Mouse (Mus musculus) liver, adult 2 months (tissue): ENCODE data around the gene Gramd1b. TPM values are rescaled to one million over a fixed set of nuclear protein-coding genes. Genes with fewer than 3 reads are reported as not detected.

Experiments used
- DNase-seq: peaks from one replicate; pipeline ENCODE4 v3.0.0-alpha.2; 2011; ENCODE audit warnings: low read depth, low spot score; ENCODE audit errors: extremely low read depth
- H3K27ac ChIP-seq: fragments of 200-500 bp; replicated peaks from 2 replicates; pipeline ENCODE4 v1.5.1; 2012; ENCODE audit warnings: low read depth, mild to moderate bottlenecking, control low read depth, inconsistent platforms, low read length; ENCODE audit not compliant: insufficient read depth
- H3K27me3 ChIP-seq: fragments of 200-500 bp; 2 replicates; pipeline ENCODE4 v1.6.1; 2012; ENCODE audit warnings: mild to moderate bottlenecking, moderate library complexity, low read length, inconsistent platforms; ENCODE audit not compliant: control insufficient read depth, insufficient read depth
- H3K36me3 ChIP-seq: fragments of 200-500 bp; 2 replicates; pipeline ENCODE4 v1.6.1; 2012; ENCODE audit warnings: low read length, inconsistent platforms; ENCODE audit not compliant: control insufficient read depth, insufficient read depth
- H3K4me1 ChIP-seq: fragments of 200-500 bp; 2 replicates; pipeline ENCODE4 v1.6.1; 2011; ENCODE audit warnings: low read length; ENCODE audit not compliant: control insufficient read depth, insufficient read depth
- H3K4me3 ChIP-seq: fragments of 200-500 bp; 2 replicates; pipeline ENCODE4 v1.5.1; 2011; ENCODE audit warnings: low read depth, mild to moderate bottlenecking, control low read depth, low read length, moderate library complexity; ENCODE audit not compliant: insufficient read depth
- H3K79me2 ChIP-seq: fragments of 200-500 bp; 2 replicates; pipeline ENCODE4 v1.6.1; 2012; ENCODE audit warnings: inconsistent platforms, mild to moderate bottlenecking, low read length, moderate library complexity; ENCODE audit not compliant: control insufficient read depth, insufficient read depth
- H3K9ac ChIP-seq: fragments of 200-500 bp; 2 replicates; pipeline ENCODE4 v1.6.1; 2012; ENCODE audit warnings: low read depth, mild to moderate bottlenecking, control low read depth, inconsistent platforms, low read length
- CTCF ChIP-seq: fragments of 200-500 bp; IDR thresholded peaks from 2 replicates; pipeline ENCODE4 v1.5.1; 2011; ENCODE audit warnings: low read depth, low read length, control low read depth
- POLR2A ChIP-seq: fragments of 200-500 bp; IDR thresholded peaks from 2 replicates; pipeline ENCODE4 v1.6.1; 2011; ENCODE audit warnings: low read length, control low read depth; ENCODE audit not compliant: insufficient read depth; ENCODE audit errors: extremely low read depth
- WGBS: fragments of 180-500 bp; shearing (Covaris S2); methylation state at CpG from one replicate; pipeline ENCODE4 v1.1.7; 2018; 5-methylcytosine and 5-hydroxymethylcytosine counted together
- polyA plus RNA-seq: library from polyadenylated mRNA; depleted of rRNA; stranded (reverse); fragments of >200 nt; gene quantifications from 2 replicates; pipeline ENCODE4 v1.2.3, GENCODE M21; 2012
- total RNA-seq: library from RNA; depleted of rRNA; stranded (reverse); fragments of >200 nt; gene quantifications from 2 replicates; pipeline ENCODE4 v1.2.3, GENCODE M21; 2014

Gene Gramd1b
- total and polyA plus RNA-seq, 2 experiments, result 1.2 to 2.0 TPM

DNA sequence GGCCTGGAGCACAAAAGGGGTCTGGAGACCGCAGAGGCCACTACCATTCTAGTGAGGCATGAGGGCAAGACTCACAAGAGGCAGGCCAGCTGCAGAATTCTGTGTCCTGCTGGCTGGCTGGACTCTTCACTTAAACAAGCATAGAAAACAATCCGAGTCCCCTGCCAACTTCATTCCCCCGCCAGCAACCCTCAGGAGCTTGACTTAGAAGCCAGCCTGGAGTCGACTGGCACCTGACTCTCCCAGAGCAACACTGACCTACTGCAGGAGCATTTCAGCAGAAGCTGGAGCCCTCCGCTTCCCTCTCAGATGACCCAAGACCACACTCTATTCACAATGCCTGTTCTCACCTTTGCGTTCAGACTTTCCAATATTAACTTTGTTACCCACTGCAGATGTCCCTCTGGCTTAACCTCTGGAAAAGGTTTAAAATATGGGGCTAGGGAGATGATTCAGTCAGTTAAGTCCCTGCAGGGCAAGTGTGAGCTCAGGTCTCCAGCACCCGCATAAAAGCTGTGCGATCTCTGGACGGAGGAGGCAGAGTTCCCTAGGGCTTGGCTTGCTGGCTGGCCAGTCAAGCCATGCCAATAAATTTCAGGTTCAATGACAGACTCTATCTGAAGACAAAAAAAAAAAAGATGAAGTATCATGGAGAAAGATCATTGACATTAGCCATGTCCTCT, 104.8 kb downstream of the Gramd1b start:
- no peak overlapping the region for H3K27ac ChIP-seq
- H3K36me3 ChIP-seq, result no peaks in the 10 kb centered on the region
- no peaks in the 10 kb centered on the region for H3K79me2 ChIP-seq
- 89% methylated on average over 9 of the region's 9 CpGs for WGBS
- H3K9ac ChIP-seq, result no peak overlapping the region
- H3K4me3 ChIP-seq, result no peak overlapping the region
- DNase-seq, result no peak
- H3K4me1 ChIP-seq, result no peaks in the 10 kb centered on the region
- TF ChIP-seq CTCF (no peak), POLR2A (no peak)
- no peaks in the 10 kb centered on the region; the same call in 1 of the 2 replicates for H3K27me3 ChIP-seq

GRCm38 (mm10) chr9:40424874-40425273, 106.3 kb downstream of the Gramd1b start:
- Histone ChIP-seq H3K9ac (no peak overlapping the region), H3K36me3 (no peaks in the 10 kb centered on the region), H3K4me1 (no peaks in the 10 kb centered on the region), H3K27ac (no peak overlapping the region), H3K79me2 (no peaks in the 10 kb centered on the region), H3K4me3 (no peak overlapping the region), H3K27me3 (no peaks in the 10 kb centered on the region; the same call in 1 of the 2 replicates)
- no peak for DNase-seq
- TF ChIP-seq CTCF, result no peak
- TF ChIP-seq POLR2A, result no peak

DNA sequence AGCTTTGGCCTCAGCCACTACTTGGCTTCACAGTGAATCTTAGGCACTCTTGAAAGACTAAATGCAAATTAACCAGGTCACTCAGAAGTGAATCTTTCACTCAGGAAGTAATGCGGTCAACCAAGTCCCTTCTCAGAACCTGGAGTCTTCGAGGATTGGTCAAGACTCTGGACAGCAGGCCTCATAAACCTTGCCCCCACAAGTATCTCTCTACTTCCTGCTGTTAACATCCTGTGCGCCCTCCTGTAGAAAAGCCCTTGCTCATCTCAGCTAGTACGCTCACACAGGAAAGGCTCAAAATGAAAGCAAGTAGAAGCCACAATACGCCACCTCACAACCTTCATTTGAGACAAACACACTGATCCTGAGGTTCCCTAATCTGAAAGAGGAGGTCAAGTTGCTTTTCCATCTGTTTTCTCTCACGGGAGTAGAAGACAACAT, 107.7 kb downstream of the Gramd1b start:
- Histone ChIP-seq H3K36me3 (no peaks in the 10 kb centered on the region), H3K4me3 (no peak overlapping the region), H3K79me2 (no peaks in the 10 kb centered on the region), H3K27me3 (no peaks in the 10 kb centered on the region), H3K4me1 (peaks cover 6% of the 10 kb centered on the region; the same call in 1 of the 2 replicates), H3K9ac (no peak overlapping the region), H3K27ac (no peak overlapping the region)
- TF ChIP-seq POLR2A (no peak), CTCF (no peak)
- DNase-seq, result no peak
- 78% methylated on average over 6 of the region's 6 CpGs for WGBS

DNA sequence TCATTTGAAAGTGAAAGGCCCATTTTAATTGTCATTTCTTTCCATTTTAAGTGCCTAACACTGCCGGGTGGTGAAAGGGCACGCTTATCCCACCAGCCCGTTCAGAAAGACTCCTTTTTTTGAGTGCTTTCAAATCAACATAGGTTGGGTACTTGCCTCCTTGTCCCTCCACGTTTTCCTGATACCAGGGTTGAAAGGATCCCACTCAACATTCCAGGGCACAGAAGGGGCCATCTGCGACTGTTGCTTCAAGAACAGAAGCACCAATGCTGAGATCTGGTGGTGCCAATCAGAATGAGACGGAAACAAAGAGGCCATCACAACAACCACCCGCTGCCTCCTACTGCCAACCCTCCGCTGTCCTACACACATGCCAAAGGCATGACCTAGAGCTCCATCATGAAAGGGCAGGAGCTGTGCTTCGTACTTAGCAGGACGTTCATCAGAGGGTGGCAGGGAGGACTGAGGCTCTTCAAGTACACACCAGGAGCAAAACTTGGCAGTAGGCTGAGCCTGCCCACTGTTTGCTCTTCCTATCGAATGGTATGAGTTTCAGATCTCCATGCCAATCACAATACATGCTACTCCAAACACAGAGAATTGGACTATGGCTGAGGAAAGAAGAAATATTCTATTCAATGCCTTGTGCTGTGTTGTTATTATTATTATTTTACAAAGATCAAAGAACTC, 108.7 kb downstream of the Gramd1b start:
- no peak overlapping the region for H3K9ac ChIP-seq
- no peak for DNase-seq
- H3K27ac ChIP-seq, result no peak overlapping the region
- no peaks in the 10 kb centered on the region for H3K36me3 ChIP-seq
- no peak overlapping the region for H3K4me3 ChIP-seq
- WGBS, result 74% methylated on average over 11 of the region's 11 CpGs
- TF ChIP-seq POLR2A (no peak), CTCF (no peak)
- H3K79me2 ChIP-seq, result no peaks in the 10 kb centered on the region
- no peaks in the 10 kb centered on the region for H3K27me3 ChIP-seq
- peaks cover 9% of the 10 kb centered on the region for H3K4me1 ChIP-seq

DNA sequence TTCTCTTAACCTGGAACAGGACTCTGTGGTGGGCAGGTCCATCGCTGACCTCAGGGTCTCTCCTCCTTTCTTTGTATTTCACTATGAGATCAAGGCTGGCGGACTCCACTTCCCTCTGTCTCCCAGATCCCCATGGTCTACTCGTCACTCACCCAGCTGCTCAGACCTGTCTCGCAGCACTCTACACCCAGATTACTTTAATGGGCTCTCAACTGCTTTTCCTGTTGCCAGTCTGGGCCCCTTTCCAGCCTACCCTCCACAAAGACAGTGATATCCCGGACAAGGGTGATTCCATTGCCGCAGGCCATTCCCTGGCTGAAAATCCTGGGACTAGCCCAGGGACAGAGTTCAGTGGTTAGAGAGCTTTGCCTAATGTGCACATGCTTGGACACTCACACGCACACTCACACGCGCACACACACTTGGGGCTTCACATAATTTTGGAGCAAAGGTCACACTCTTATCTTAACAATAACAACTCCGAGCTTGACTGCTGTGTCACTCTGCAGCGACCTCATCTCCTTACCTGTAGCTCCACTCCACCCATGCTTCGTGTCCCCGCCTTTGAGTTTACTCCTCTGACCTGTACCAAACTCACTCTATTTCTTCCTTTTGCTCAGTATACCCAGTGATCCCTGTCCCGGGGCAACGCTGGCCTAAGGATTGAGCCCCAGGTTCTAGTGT, 110.4 kb downstream of the Gramd1b start:
- no peak overlapping the region for H3K9ac ChIP-seq
- peaks cover 9% of the 10 kb centered on the region for H3K4me1 ChIP-seq
- no peak for DNase-seq
- WGBS, result 88% methylated on average over 15 of the region's 15 CpGs
- H3K36me3 ChIP-seq, result no peaks in the 10 kb centered on the region
- TF ChIP-seq CTCF, result no peak
- no peak for TF ChIP-seq POLR2A
- no peaks in the 10 kb centered on the region for H3K79me2 ChIP-seq
- no peak overlapping the region for H3K27ac ChIP-seq
- no peak overlapping the region for H3K4me3 ChIP-seq
- peaks cover 4% of the 10 kb centered on the region; the same call in 1 of the 2 replicates for H3K27me3 ChIP-seq
